Mouse (Mus musculus): ENCODE measurements around the gene Lamtor3. TPM values are rescaled to one million over a fixed set of nuclear protein-coding genes. Genes with fewer than 3 reads are reported as not detected.
A peak's percentile ranks its signal among the peaks of the same experiment; 100 is the strongest.

Gene Lamtor3
- polyA plus RNA-seq, 1 experiment from 2014 or later, result 114 TPM

DNA sequence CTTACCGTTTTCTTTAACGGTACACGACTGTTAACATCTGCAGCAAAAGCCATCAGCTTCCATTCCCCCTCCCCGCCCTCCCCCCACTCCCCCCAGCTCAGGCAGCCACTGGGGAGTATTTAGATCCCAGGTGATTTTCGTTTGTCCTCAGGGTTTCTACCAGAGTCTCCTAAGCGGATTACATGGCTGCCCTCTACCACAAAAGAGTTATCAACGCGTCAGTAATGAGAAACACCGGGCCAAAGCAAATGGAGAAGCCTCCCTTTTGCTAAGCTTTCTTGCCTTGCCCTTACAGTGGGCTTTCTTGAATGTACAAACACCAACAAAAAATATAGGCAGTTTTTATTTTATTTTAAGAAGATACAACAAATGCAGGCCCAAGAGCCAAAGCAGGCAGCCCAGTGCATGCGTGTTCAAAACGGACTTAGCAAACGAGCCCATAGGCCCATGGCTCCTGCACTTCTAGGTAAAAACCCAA lies 573 bp upstream of the Lamtor3 start:
- no peaks in the 10 kb centered on the region for H3K36me3 ChIP-seq (replicated peaks; ENCODE audit: control insufficient read depth, insufficient read depth, low read depth, low read length)
- peak; percentile 53 for DNase-seq (ENCODE audit: low spot score)

DNA sequence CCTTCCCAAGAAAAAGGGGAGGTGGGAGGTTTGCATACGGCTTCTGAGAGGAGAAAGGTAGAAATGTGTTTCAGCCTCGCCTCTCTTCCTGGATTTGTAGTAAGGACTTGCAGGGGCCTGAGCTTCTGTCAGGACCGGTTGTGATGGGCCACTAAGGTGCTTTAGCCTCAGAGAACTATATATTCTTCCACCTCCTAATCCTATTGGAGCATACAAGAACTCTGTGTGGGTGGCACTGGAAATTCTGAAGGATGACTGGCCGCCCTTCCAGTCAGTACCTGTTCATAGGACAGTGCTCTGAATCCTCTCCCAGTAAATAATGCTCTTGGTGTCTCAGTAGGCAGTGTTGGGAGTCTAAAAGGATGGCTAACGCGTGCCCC lies 616 bp downstream of the Lamtor3 start:
- ATAC-seq (replicated peaks; ENCODE audit: insufficient number of reproducible peaks, low FRiP score, low TSS enrichment, low read depth) (peak; percentile 42; the same call in 1 of the 2 replicates), DNase-seq (ENCODE audit: low spot score) (peak; percentile 40)
- Histone ChIP-seq H3K9me3 (replicated peaks; ENCODE audit: control insufficient read depth, low read length) (no peaks in the 10 kb centered on the region), H3K9ac (replicated peaks; ENCODE audit: low read length) (peak overlapping the region; percentile 73), H3K27ac (replicated peaks; ENCODE audit: low read depth, low read length) (peak overlapping the region; percentile 38; the same call in 1 of the 2 replicates), H3K36me3 (replicated peaks; ENCODE audit: control insufficient read depth, insufficient read depth, low read depth, low read length) (no peaks in the 10 kb centered on the region), H3K27me3 (ENCODE audit: control insufficient read depth, insufficient read depth, low read length) (no peaks in the 10 kb centered on the region), H3K4me2 (ENCODE audit: low read depth, low read length) (peak overlapping the region; percentile 57), H3K4me1 (ENCODE audit: control insufficient read depth, insufficient read depth, low read length) (no peaks in the 10 kb centered on the region), H3K4me3 (ENCODE audit: low read depth, low read length) (peak overlapping the region; percentile 84)
- 11% methylated on average over 6 of the region's 6 CpGs for WGBS

More for the DNA sequence above, 573 bp upstream of the Lamtor3 start:
- Histone ChIP-seq H3K9ac (replicated peaks; ENCODE audit: low read length) (peak overlapping the region; percentile 73), H3K27me3 (ENCODE audit: control insufficient read depth, insufficient read depth, low read length) (no peaks in the 10 kb centered on the region), H3K27ac (replicated peaks; ENCODE audit: low read depth, low read length) (peak overlapping the region; percentile 60; the same call in 1 of the 2 replicates), H3K4me2 (ENCODE audit: low read depth, low read length) (peak overlapping the region; percentile 52), H3K4me3 (ENCODE audit: low read depth, low read length) (peak overlapping the region; percentile 84), H3K9me3 (replicated peaks; ENCODE audit: control insufficient read depth, low read length) (no peaks in the 10 kb centered on the region), H3K4me1 (ENCODE audit: control insufficient read depth, insufficient read depth, low read length) (no peaks in the 10 kb centered on the region)
- WGBS, result 10% methylated on average over 12 of the region's 12 CpGs
- peak; percentile 64 for ATAC-seq (replicated peaks; ENCODE audit: insufficient number of reproducible peaks, low FRiP score, low TSS enrichment, low read depth)

DNA sequence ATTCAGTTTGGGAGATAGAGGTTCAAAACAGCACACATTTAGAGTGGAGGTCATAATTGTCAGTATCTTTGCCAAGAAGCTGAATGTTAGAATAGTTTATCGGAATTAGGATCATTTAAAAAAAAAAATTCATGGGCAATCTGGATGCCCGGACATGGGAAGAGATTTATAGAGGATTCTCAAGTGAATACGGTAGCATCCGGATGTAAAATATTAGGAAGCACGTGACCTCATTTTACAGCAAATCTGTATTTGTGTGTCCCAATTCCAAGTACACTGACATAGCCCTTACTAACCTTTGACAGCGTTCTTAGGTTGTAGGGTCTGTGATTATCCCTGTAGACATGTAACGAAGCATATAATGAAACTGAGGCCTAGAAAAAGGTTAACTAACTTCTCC lies 1.1 kb downstream of the Lamtor3 start:
- DNase-seq (ENCODE audit: low spot score) (no peak), ATAC-seq (replicated peaks; ENCODE audit: insufficient number of reproducible peaks, low FRiP score, low TSS enrichment, low read depth) (no peak)
- Histone ChIP-seq H3K27ac (replicated peaks; ENCODE audit: low read depth, low read length) (no peak overlapping the region), H3K4me2 (ENCODE audit: low read depth, low read length) (peak overlapping the region; percentile 57), H3K36me3 (replicated peaks; ENCODE audit: control insufficient read depth, insufficient read depth, low read depth, low read length) (no peaks in the 10 kb centered on the region), H3K9me3 (replicated peaks; ENCODE audit: control insufficient read depth, low read length) (no peaks in the 10 kb centered on the region), H3K4me1 (ENCODE audit: control insufficient read depth, insufficient read depth, low read length) (no peaks in the 10 kb centered on the region), H3K27me3 (ENCODE audit: control insufficient read depth, insufficient read depth, low read length) (no peaks in the 10 kb centered on the region), H3K9ac (replicated peaks; ENCODE audit: low read length) (no peak overlapping the region; the same call in 1 of the 2 replicates), H3K4me3 (ENCODE audit: low read depth, low read length) (peak overlapping the region; percentile 84)
- WGBS, result 89% methylated on average over 7 of the region's 7 CpGs

DNA sequence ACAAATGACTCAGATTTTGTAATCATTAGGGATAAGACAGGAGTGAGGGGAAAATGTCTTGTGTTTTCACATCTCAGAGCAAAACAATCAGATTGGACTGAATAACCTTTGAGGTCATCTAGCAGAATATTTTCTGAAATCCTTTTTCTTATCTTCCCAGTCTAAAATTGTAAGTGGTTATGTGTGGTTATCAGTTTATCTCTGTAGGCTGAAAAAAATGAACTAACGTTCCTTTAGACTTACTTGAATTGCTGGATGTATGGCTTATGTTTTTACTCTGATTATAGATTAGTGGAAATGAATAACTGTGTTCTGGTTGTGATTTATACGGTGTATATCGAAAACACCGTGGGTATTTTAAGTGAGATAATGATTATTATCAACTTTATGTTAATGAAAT lies 2.3 kb downstream of the Lamtor3 start:
- no peak for ATAC-seq (replicated peaks; ENCODE audit: insufficient number of reproducible peaks, low FRiP score, low TSS enrichment, low read depth)
- DNase-seq (ENCODE audit: low spot score), result no peak
- Histone ChIP-seq H3K4me3 (ENCODE audit: low read depth, low read length) (no peak overlapping the region), H3K27me3 (ENCODE audit: control insufficient read depth, insufficient read depth, low read length) (no peaks in the 10 kb centered on the region), H3K4me2 (ENCODE audit: low read depth, low read length) (no peak overlapping the region), H3K4me1 (ENCODE audit: control insufficient read depth, insufficient read depth, low read length) (no peaks in the 10 kb centered on the region), H3K9me3 (replicated peaks; ENCODE audit: control insufficient read depth, low read length) (no peaks in the 10 kb centered on the region), H3K9ac (replicated peaks; ENCODE audit: low read length) (no peak overlapping the region), H3K27ac (replicated peaks; ENCODE audit: low read depth, low read length) (no peak overlapping the region), H3K36me3 (replicated peaks; ENCODE audit: control insufficient read depth, insufficient read depth, low read depth, low read length) (no peaks in the 10 kb centered on the region)
- WGBS, result 92% methylated on average over 4 of the region's 4 CpGs

DNA sequence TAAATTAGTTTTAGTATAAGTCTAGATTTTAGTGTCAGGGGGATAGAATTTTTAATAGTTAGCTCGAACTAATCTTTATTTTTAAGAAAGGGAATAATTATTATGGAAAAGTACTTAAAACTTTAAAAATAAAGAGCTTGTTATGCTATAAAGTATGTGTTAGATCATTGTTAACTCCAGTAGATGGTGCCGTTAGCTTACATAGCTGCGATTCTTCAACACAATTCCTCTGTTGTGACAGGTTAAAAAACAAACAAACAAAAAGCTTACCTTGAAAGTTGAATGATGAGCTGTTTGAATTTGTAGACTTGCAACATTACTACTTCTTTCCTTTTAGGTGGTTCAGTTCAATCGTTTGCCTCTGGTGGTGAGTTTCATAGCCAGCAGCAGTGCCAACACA lies 8.7 kb downstream of the Lamtor3 start:
- no peak for DNase-seq (ENCODE audit: low spot score)
- Histone ChIP-seq H3K27me3 (ENCODE audit: control insufficient read depth, insufficient read depth, low read length) (no peaks in the 10 kb centered on the region), H3K9me3 (replicated peaks; ENCODE audit: control insufficient read depth, low read length) (no peaks in the 10 kb centered on the region), H3K27ac (replicated peaks; ENCODE audit: low read depth, low read length) (no peak overlapping the region), H3K36me3 (replicated peaks; ENCODE audit: control insufficient read depth, insufficient read depth, low read depth, low read length) (no peaks in the 10 kb centered on the region), H3K4me2 (ENCODE audit: low read depth, low read length) (no peak overlapping the region), H3K4me3 (ENCODE audit: low read depth, low read length) (no peak overlapping the region), H3K9ac (replicated peaks; ENCODE audit: low read length) (no peak overlapping the region), H3K4me1 (ENCODE audit: control insufficient read depth, insufficient read depth, low read length) (no peaks in the 10 kb centered on the region)
- 93% methylated on average over 4 of the region's 4 CpGs for WGBS
- no peak for ATAC-seq (replicated peaks; ENCODE audit: insufficient number of reproducible peaks, low FRiP score, low TSS enrichment, low read depth)

DNA sequence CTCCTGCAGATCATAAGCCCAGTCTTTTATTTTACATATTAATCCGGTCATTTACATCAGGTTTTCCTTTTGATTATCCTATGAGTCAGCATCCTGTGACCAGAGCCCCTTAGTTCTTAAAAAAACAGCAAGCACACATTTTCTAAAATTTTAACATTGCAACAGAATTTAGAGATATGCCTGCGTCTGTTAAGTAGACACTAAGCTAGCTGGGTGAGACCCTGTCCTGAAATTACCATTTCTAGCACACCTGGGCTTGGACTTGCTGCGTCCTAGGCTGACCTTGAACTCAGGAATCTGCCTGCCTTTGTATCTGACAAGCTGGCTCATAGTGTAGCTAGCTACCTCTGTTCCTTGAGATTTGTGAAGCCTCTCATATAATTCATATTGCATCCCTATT lies 11.6 kb downstream of the Lamtor3 start:
- Histone ChIP-seq H3K27me3 (ENCODE audit: control insufficient read depth, insufficient read depth, low read length) (no peaks in the 10 kb centered on the region), H3K9ac (replicated peaks; ENCODE audit: low read length) (no peak overlapping the region), H3K27ac (replicated peaks; ENCODE audit: low read depth, low read length) (no peak overlapping the region), H3K4me3 (ENCODE audit: low read depth, low read length) (no peak overlapping the region), H3K36me3 (replicated peaks; ENCODE audit: control insufficient read depth, insufficient read depth, low read depth, low read length) (no peaks in the 10 kb centered on the region), H3K4me1 (ENCODE audit: control insufficient read depth, insufficient read depth, low read length) (no peaks in the 10 kb centered on the region), H3K9me3 (replicated peaks; ENCODE audit: control insufficient read depth, low read length) (no peaks in the 10 kb centered on the region), H3K4me2 (ENCODE audit: low read depth, low read length) (no peak overlapping the region)
- DNase-seq (ENCODE audit: low spot score), result no peak
- ATAC-seq (replicated peaks; ENCODE audit: insufficient number of reproducible peaks, low FRiP score, low TSS enrichment, low read depth), result no peak
- 93% methylated on average over 3 of the region's 3 CpGs for WGBS

DNA sequence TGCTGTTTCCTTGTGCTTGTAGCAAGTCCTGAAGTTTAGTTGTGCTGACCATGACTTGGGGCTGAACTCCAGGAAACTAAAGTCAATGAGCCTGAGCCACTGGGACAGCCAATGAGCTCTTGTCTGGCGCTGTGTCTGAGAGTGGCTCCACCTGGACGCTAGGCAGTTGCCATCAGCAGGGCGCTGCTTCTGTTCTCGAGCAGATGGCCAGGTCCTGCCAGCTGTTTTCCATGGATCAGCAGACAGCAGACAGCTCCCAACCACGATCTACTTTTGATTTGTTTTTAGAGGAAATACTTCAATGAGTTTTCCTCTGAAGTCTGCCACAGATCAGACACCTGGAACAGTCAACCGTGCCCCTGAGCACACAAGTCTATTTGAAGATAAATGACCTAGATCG lies 14.4 kb downstream of the Lamtor3 start:
- no peak overlapping the region for H3K9ac ChIP-seq (replicated peaks; ENCODE audit: low read length)
- no peak for DNase-seq (ENCODE audit: low spot score)
- 74% methylated on average over 7 of the region's 7 CpGs for WGBS
- H3K36me3 ChIP-seq (replicated peaks; ENCODE audit: control insufficient read depth, insufficient read depth, low read depth, low read length), result no peaks in the 10 kb centered on the region
- no peaks in the 10 kb centered on the region for H3K4me1 ChIP-seq (ENCODE audit: control insufficient read depth, insufficient read depth, low read length)
- H3K9me3 ChIP-seq (replicated peaks; ENCODE audit: control insufficient read depth, low read length), result no peaks in the 10 kb centered on the region
- no peak overlapping the region for H3K4me2 ChIP-seq (ENCODE audit: low read depth, low read length)
- no peak for ATAC-seq (replicated peaks; ENCODE audit: insufficient number of reproducible peaks, low FRiP score, low TSS enrichment, low read depth)
- no peak overlapping the region for H3K27ac ChIP-seq (replicated peaks; ENCODE audit: low read depth, low read length)
- no peaks in the 10 kb centered on the region for H3K27me3 ChIP-seq (ENCODE audit: control insufficient read depth, insufficient read depth, low read length)
- H3K4me3 ChIP-seq (ENCODE audit: low read depth, low read length), result no peak overlapping the region

DNA sequence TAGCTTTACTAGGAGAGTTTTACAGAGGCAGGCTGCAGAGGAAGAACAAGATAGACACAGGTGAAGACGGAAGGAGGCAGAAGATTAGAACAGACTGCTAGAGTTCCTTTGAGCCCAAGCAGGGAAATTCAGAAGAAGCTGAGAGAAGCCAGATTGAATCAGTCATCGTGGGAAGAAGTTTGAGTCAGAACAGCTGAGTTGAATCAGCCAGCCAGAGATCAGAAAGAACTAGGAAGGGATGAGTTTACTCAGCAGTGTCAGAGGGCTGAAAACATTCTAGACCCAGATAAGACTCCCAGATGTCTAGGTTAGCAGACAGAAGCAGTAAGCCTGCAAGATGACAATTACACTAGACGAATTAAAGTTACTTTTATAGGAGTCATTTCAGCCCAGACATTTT lies 15.7 kb downstream of the Lamtor3 start:
- no peak overlapping the region for H3K4me2 ChIP-seq (ENCODE audit: low read depth, low read length)
- H3K4me3 ChIP-seq (ENCODE audit: low read depth, low read length), result no peak overlapping the region
- ATAC-seq (replicated peaks; ENCODE audit: insufficient number of reproducible peaks, low FRiP score, low TSS enrichment, low read depth) (no peak), DNase-seq (ENCODE audit: low spot score) (no peak)
- WGBS, result 79% methylated on average over 3 of the region's 3 CpGs
- no peak overlapping the region for H3K9ac ChIP-seq (replicated peaks; ENCODE audit: low read length)
- no peaks in the 10 kb centered on the region for H3K9me3 ChIP-seq (replicated peaks; ENCODE audit: control insufficient read depth, low read length)
- no peaks in the 10 kb centered on the region for H3K27me3 ChIP-seq (ENCODE audit: control insufficient read depth, insufficient read depth, low read length)
- no peaks in the 10 kb centered on the region for H3K4me1 ChIP-seq (ENCODE audit: control insufficient read depth, insufficient read depth, low read length)
- H3K27ac ChIP-seq (replicated peaks; ENCODE audit: low read depth, low read length), result no peak overlapping the region
- H3K36me3 ChIP-seq (replicated peaks; ENCODE audit: control insufficient read depth, insufficient read depth, low read depth, low read length), result no peaks in the 10 kb centered on the region
